Mouse (Mus musculus) CH12.LX (cell line): ENCODE data around the gene Hoxa7. TPM values are rescaled to one million over a fixed set of nuclear protein-coding genes. Genes with fewer than 3 reads are reported as not detected.

Experiments
- DNase-seq: peaks from one replicate; pipeline ENCODE4 v3.0.0-alpha.2; 2013; ENCODE audit errors: extremely low read depth
- H3K27ac ChIP-seq: 2 replicates; pipeline ENCODE4 v1.5.1; 2012; ENCODE audit warnings: low read depth, mild to moderate bottlenecking, control low read depth, moderate library complexity; ENCODE audit not compliant: insufficient read depth
- H3K27me3 ChIP-seq: replicated peaks from 2 replicates; pipeline ENCODE3; 2012; ENCODE audit warnings: inconsistent platforms
- H3K36me3 ChIP-seq, 2 experiments: replicated peaks in 1 of 2; 2 replicates each; pipeline versions ENCODE3 to v1.6.1; 2012; ENCODE audit warnings: inconsistent platforms in 1 of 2, low read length in 1 of 2, mild to moderate bottlenecking in 1 of 2, mixed read lengths in 1 of 2, moderate library complexity in 1 of 2; ENCODE audit not compliant: control insufficient read depth in 1 of 2, insufficient read depth in 1 of 2
- H3K4me1 ChIP-seq, 2 experiments: 2 replicates each; pipeline ENCODE4 v1.6.1; 2012; ENCODE audit warnings: inconsistent platforms in 1 of 2, moderate library complexity in 1 of 2; ENCODE audit not compliant: insufficient read depth in 2 of 2, control insufficient read depth in 1 of 2
- H3K4me2 ChIP-seq: 2 replicates; pipeline ENCODE4 v1.6.1; 2012; ENCODE audit warnings: low read depth, mild to moderate bottlenecking, control low read depth; ENCODE audit not compliant: poor library complexity, insufficient read depth, severe bottlenecking
- H3K4me3 ChIP-seq, 3 experiments: fragments of 150-350 bp in 1 of 3; sonication (generic) in 1 of 3; replicated peaks in 1 of 3; 2 replicates each; pipeline versions ENCODE3 to v1.5.1; 2011 to 2012; ENCODE audit warnings: low read depth in 2 of 3, low read length in 2 of 3, mild to moderate bottlenecking in 2 of 3, moderate library complexity in 2 of 3, control low read depth in 1 of 3, improper control_type of control experiment in 1 of 3, inconsistent platforms in 1 of 3, mixed read lengths in 1 of 3; ENCODE audit not compliant: poor library complexity in 1 of 3
- H3K79me2 ChIP-seq: replicated peaks from 2 replicates; pipeline ENCODE4 v1.6.1; 2012; ENCODE audit warnings: mild to moderate bottlenecking, moderate library complexity; ENCODE audit not compliant: control insufficient read depth, poor library complexity, insufficient read depth, severe bottlenecking; ENCODE audit errors: extremely low read depth
- H3K9ac ChIP-seq: 2 replicates; pipeline ENCODE4 v1.6.1; 2012; ENCODE audit warnings: low read depth, mild to moderate bottlenecking, control low read depth, moderate library complexity; ENCODE audit not compliant: insufficient read depth
- H3K9me3 ChIP-seq: replicated peaks from 2 replicates; pipeline ENCODE3; 2012; ENCODE audit warnings: low read length, inconsistent platforms, mixed read lengths
- BHLHE40 ChIP-seq: IDR thresholded peaks from 2 replicates; pipeline ENCODE4 v1.6.1; 2011; ENCODE audit warnings: mild to moderate bottlenecking, low read depth, low read length, improper control_type of control experiment
- CHD1 ChIP-seq: IDR thresholded peaks from 2 replicates; pipeline ENCODE4 v1.6.1; 2012; ENCODE audit warnings: low read depth, low read length, improper control_type of control experiment, inconsistent platforms
- CHD2 ChIP-seq: IDR thresholded peaks from 2 replicates; pipeline ENCODE4 v1.6.1; 2011; ENCODE audit warnings: low read length, improper control_type of control experiment
- CTCF ChIP-seq, 2 experiments: IDR thresholded peaks in 1 of 2; conservative IDR thresholded peaks in 1 of 2; 2 replicates each; pipeline ENCODE4 v1.5.1; 2011 to 2012; ENCODE audit warnings: low read depth in 2 of 2, low read length in 2 of 2, improper control_type of control experiment in 1 of 2, inconsistent platforms in 1 of 2, mild to moderate bottlenecking in 1 of 2, moderate library complexity in 1 of 2
- ELF1 ChIP-seq: IDR thresholded peaks from 2 replicates; pipeline ENCODE4 v1.6.1; 2014; ENCODE audit warnings: low read depth, mild to moderate bottlenecking, inconsistent platforms, low read length, improper control_type of control experiment
- EP300 ChIP-seq: IDR thresholded peaks from 2 replicates; pipeline ENCODE4 v1.6.1; 2011; ENCODE audit warnings: low read length, improper control_type of control experiment
- GABPA ChIP-seq: IDR thresholded peaks from 2 replicates; pipeline ENCODE4 v1.6.1; 2012; ENCODE audit warnings: low read depth, low read length, improper control_type of control experiment, inconsistent platforms; ENCODE audit not compliant: insufficient replicate concordance
- IRF4 ChIP-seq: IDR thresholded peaks from 2 replicates; pipeline ENCODE4 v1.6.1; 2014; ENCODE audit warnings: low read depth, mild to moderate bottlenecking, inconsistent platforms, low read length, improper control_type of control experiment
- JUND ChIP-seq: conservative IDR thresholded peaks from 2 replicates; pipeline ENCODE4 v1.6.1; 2011; ENCODE audit warnings: low read depth, low read length, improper control_type of control experiment
- MAX ChIP-seq: IDR thresholded peaks from 2 replicates; pipeline ENCODE4 v1.6.1; 2011; ENCODE audit warnings: low read length, improper control_type of control experiment
- MAZ ChIP-seq: IDR thresholded peaks from 2 replicates; pipeline ENCODE4 v1.6.1; 2012; ENCODE audit warnings: low read depth, mild to moderate bottlenecking, inconsistent platforms, low read length, improper control_type of control experiment, moderate library complexity
- MXI1 ChIP-seq: IDR thresholded peaks from 2 replicates; pipeline ENCODE4 v1.6.1; 2011; ENCODE audit warnings: mild to moderate bottlenecking, low read depth, low read length, improper control_type of control experiment
- MYC ChIP-seq: IDR thresholded peaks from 2 replicates; pipeline ENCODE4 v1.6.1; 2011; ENCODE audit warnings: low read depth, mild to moderate bottlenecking, improper control_type of control experiment, low read length
- NELFE ChIP-seq: IDR thresholded peaks from 2 replicates; pipeline ENCODE4 v1.6.1; 2011; ENCODE audit warnings: low read depth, low read length, improper control_type of control experiment
- PAX5 ChIP-seq: IDR thresholded peaks from 2 replicates; pipeline ENCODE4 v1.6.1; 2012; ENCODE audit warnings: low read length, inconsistent platforms, mixed read lengths
- POLR2A ChIP-seq: IDR thresholded peaks from 2 replicates; pipeline ENCODE4 v1.6.1; 2011; ENCODE audit warnings: low read depth, mild to moderate bottlenecking, improper control_type of control experiment, low read length
- POLR2AphosphoS2 ChIP-seq: IDR thresholded peaks from 2 replicates; pipeline ENCODE4 v1.6.1; 2011; ENCODE audit warnings: low read depth, low read length, improper control_type of control experiment
- SIN3A ChIP-seq: IDR thresholded peaks from 2 replicates; pipeline ENCODE4 v1.6.1; 2012; ENCODE audit warnings: low read length, improper control_type of control experiment, inconsistent platforms
- SMC3 ChIP-seq: IDR thresholded peaks from 2 replicates; pipeline ENCODE4 v1.6.1; 2011; ENCODE audit warnings: low read depth, low read length, improper control_type of control experiment
- TBP ChIP-seq: conservative IDR thresholded peaks from 2 replicates; pipeline ENCODE4 v1.6.1; 2011; ENCODE audit warnings: low read depth, low read length, improper control_type of control experiment
- TCF12 ChIP-seq: IDR thresholded peaks from 2 replicates; pipeline ENCODE4 v1.6.1; 2014; ENCODE audit warnings: low read depth, mild to moderate bottlenecking, inconsistent platforms, low read length, improper control_type of control experiment
- UBTF ChIP-seq: IDR thresholded peaks from 2 replicates; pipeline ENCODE4 v1.6.1; 2012; ENCODE audit warnings: low read depth, mild to moderate bottlenecking, inconsistent platforms, low read length, improper control_type of control experiment, moderate library complexity
- USF1 ChIP-seq: IDR thresholded peaks from 2 replicates; pipeline ENCODE4 v1.6.1; 2014; ENCODE audit warnings: low read depth, mild to moderate bottlenecking, inconsistent platforms, low read length, improper control_type of control experiment
- USF2 ChIP-seq: conservative IDR thresholded peaks from 2 replicates; pipeline ENCODE4 v1.6.1; 2011; ENCODE audit warnings: low read depth, low read length, improper control_type of control experiment
- ZKSCAN1 ChIP-seq: IDR thresholded peaks from 2 replicates; pipeline ENCODE4 v1.6.1; 2012; ENCODE audit warnings: low read depth, inconsistent platforms, low read length, improper control_type of control experiment, borderline replicate concordance
- dilution Hi-C: fragments of 300-500 bp; cut with MboI; formaldehyde crosslinking; loops from 2 replicates; pipeline ENCODE4 v1.14.3; 2020; ENCODE audit warnings: low sequenced_read_pairs; ENCODE audit not compliant: extremely low pct_unique_long_range_greater_than_20kb, extremely low pct_ligation_motif_present
- in situ Hi-C: fragments of 300-500 bp; cut with MboI; formaldehyde crosslinking; loops from 3 replicates; pipeline ENCODE4 v1.14.3; 2019; ENCODE audit warnings: low sequenced_read_pairs, low pct_ligation_motif_present, low pct_unique_long_range_greater_than_20kb, mixed read lengths
- polyA plus RNA-seq: library from polyadenylated mRNA; unstranded; fragments of >175 nt; gene quantifications from 2 replicates; pipeline ENCODE4 v1.2.1, GENCODE M21; 2012; ENCODE audit warnings: low read depth; ENCODE audit not compliant: insufficient read length
- total RNA-seq, 2 experiments: library from RNA; depleted of rRNA; stranded (reverse); fragments of 300-350 nt in 1 of 2; fragments of >200 nt in 1 of 2; gene quantifications; 2 replicates each; pipeline ENCODE4 v1.2.3; 2012 to 2014

Gene Hoxa7
- total and polyA plus RNA-seq, 3 experiments: 1.0 to 1.4 (median 1.1) TPM

DNA sequence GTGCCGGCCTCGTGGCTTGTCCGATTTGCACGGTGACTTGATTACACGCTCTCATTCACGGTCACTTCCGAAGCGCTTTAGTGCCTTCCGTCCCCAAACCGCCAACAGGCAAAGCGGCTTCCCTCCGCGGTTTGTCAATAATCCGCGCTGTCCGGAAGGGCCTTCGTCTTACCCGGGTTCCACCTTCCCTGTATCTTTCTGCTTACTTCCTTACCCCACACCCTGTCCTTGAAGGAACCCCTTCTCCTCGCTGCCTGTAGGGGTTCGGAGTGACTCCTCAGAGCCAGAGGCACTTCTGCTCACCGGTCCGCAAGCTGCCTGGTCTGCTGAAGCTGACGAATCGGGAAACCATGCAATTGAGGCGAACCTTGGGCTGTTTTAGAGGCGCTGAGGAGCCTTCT, 24.7 kb upstream of the Hoxa7 start:
- DNase-seq: no peak
- no peak overlapping the region for H3K27ac ChIP-seq
- TF ChIP-seq UBTF (no peak), TCF12 (no peak), MAZ (no peak), PAX5 (no peak), ZKSCAN1 (no peak), SMC3 (no peak), JUND (no peak), CHD2 (no peak), BHLHE40 (no peak), EP300 (no peak), MAX (no peak), MXI1 (no peak)
- TF ChIP-seq, all 38 proteins: peak for 0
- H3K9me3 ChIP-seq: peaks cover 5% of the 10 kb centered on the region
- H3K4me2 ChIP-seq: no peak overlapping the region
- H3K79me2 ChIP-seq: no peaks in the 10 kb centered on the region
- no peaks in the 10 kb centered on the region for H3K36me3 ChIP-seq
- dilution Hi-C loops: no loop called here
- no peak overlapping the region for H3K4me3 ChIP-seq
- in situ Hi-C loops: no loop called here
- H3K9ac ChIP-seq: no peak overlapping the region
- no peaks in the 10 kb centered on the region for H3K27me3 ChIP-seq
- H3K4me1 ChIP-seq: no peaks in the 10 kb centered on the region

DNA sequence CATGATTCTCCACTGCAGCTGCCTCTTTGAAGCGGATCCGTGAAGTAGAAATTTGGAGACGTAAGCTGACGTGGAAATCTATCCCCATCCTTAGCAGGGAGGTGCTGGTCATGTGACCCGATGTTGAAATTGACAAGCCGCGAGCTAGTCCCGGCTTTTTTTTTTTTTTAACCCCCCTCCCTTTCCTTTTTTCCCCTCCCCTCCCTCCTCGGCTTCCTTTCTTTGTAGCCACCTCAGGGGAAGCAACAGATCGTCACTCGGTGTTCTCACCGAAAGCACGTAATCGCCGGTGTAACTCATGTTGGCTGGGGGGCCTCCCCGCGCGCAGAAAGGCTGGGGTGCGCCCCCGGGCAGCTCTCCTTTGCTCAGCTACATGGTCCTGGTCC, 24.1 kb upstream of the Hoxa7 start, which contains the start of gene Hoxa11:
Gene Hoxa11 (minus strand): TSS at position 54 of the 386 bp plus-strand sequence.
- peaks cover 5% of the 10 kb centered on the region for H3K9me3 ChIP-seq
- no peak within 1 kb of the TSS for H3K27ac ChIP-seq
- no peaks in the 10 kb centered on the region for H3K27me3 ChIP-seq
- no peak within 1 kb of the TSS for H3K9ac ChIP-seq
- DNase-seq: no peak
- TF ChIP-seq POLR2A (no peak), MYC (no peak), MAZ (no peak), SIN3A (no peak), USF1 (no peak), ELF1 (no peak), USF2 (no peak), CHD1 (no peak), CTCF (conservative IDR thresholded peaks at IDR 0.05 in 1 of 2, IDR thresholded peaks at IDR 0.05 in 1 of 2; ENCODE audit: low read depth in 2 of 2, low read length in 2 of 2) (no peak), NELFE (no peak), TBP (no peak), MAX (no peak), GABPA (no peak), JUND (no peak), BHLHE40 (no peak), POLR2AphosphoS2 (no peak), MXI1 (no peak), IRF4 (no peak), UBTF (no peak)
- H3K4me3 ChIP-seq: no peak within 1 kb of the TSS
- no peak within 1 kb of the TSS for H3K4me2 ChIP-seq
- in situ Hi-C loops: no loop called here
- H3K4me1 ChIP-seq: peaks cover 0 to 6% of the 10 kb centered on the region in 2 experiments; a peak in 2 of 4 replicates
- H3K79me2 ChIP-seq: no peaks in the 10 kb centered on the region
- H3K36me3 ChIP-seq: no peaks in the 10 kb centered on the region
- dilution Hi-C loops: no loop called here
